Mouse (Mus musculus) c-Kit-positive CD71-positive TER-119-negative erythroid progenitor cells, embryonic 14.5 days (primary cell): ENCODE data around the gene Creb3l4.
"Not testable (repeated sequence)": the region's sequence is repeated elsewhere in the genome, so short reads cannot be mapped to it uniquely, and the experiment has no call there.

Experiments
- DNase-seq: peaks from one replicate; pipeline ENCODE4 v3.0.0-alpha.2; 2013; ENCODE audit warnings: low read depth

Creb3l4 gene

DNA sequence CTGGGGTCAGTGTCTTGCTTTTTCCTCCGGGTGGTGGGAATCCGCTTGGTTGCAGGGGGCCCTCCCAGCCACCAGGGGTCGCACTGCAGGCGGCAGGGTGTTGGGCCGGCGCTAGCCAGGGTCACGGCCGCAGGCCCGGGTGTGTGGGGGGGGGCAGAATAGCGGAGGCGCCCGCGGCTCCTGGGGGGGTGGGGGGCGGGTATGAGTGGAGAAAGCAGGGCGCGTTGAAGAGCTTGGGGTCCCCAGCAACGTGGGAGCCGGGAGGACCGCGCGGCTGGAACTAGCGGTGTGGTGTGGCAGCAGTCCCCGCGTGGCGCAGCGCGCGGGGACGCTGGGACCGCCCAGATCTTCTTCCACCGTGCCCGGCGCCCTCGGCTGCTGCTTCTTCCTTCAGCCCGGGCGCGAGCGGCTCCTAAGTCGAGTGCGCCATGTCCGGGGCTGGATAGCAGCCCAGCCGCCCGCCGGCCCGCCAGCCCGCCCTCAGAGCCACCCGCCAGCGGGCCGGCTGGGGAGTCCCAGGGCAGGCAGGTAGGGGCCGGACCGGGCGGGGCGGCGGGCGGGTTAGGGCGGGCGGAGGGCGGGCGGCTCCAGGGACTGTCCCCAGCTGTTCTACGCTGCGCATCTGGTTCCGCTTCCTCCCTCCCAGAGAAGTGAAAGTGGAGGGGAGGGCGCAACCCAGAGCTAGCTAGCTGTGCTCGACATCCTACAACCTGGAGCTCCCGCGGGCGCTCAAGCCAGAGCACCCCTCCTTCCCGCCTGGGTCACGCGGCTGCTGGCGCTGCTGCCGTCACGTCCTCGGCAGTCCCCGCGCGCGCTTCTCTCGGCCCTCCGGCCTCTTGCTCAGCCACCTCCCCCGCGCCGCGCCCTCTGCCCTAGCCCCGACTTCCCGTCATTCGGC, 22.0 kb upstream of the Creb3l4 start, which contains the start of gene Dennd4b:
Gene Dennd4b, plus strand, starts transcription at position 152 of the 898 bp plus-strand sequence.
- peak; percentile 78 for DNase-seq

DNA sequence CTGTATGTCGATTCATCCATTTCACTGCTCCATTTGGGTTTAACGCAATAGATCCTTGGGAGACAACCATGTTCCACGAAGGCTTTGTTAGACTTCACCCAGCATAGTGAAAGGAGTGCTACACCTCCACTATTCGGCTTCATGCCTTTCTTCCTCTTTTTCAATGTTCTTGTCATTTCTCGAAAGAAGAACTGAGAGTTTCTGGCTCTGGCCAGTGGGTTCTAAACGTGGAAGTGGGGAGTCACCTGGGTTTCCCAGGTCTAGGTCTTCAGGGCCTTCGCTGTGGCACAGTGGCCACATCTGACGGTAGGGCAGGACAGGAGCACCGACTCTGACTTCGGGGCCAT, 21.3 kb upstream of the Creb3l4 start:
- no peak for DNase-seq

GRCm38 (mm10) chr3:90263121-90263771, 19.9 kb upstream of the Creb3l4 start:
- no peak for DNase-seq

GRCm38 (mm10) chr3:90258521-90258920, 15.2 kb upstream of the Creb3l4 start:
- no peak for DNase-seq

- DNase-seq, result no peak
These were observed 13.6 kb upstream of the Creb3l4 start for GRCm38 (mm10) chr3:90256731-90257530.

GRCm38 (mm10) chr3:90255784-90256353, 12.6 kb upstream of the Creb3l4 start:
- no peak for DNase-seq

GRCm38 (mm10) chr3:90255194-90255565, 11.9 kb upstream of the Creb3l4 start:
- DNase-seq, result no peak

DNA sequence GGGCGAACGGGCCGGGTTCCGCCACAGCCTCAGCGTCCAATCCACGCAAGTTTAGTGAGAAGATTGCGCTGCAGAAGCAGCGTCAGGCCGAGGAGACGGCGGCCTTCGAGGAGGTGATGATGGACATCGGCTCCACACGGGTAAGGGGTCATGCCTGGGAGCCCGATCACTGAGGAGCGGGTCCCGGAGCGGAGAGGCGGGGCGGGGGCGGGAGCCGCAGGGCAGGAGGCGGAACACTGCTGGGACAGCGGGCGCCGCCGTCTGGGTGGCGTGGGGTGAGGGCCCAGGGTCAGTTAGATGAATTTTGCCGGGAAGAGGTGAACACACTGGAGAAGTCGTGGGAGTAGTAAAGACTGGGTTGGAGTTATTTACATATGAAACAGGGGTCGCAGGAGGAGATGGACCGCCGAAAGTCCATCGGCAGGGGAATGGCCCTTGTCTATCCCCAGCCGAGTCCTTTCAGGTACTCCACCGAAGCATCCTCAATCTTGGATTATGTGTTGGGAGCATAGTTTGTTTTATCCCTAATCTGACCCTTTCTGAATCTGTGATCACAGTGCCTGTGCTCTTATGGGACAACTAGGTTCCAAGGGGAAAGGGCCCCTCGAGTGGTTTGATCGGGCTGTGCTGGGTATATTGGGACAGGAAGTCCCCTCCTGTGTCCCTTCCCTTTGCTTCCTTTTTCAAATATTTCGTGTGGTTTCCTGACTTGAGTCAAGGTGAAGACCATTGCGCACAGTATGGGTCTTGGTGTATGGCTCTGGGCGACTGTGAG, 11.3 kb upstream of the Creb3l4 start:
- DNase-seq, result no peak

DNA sequence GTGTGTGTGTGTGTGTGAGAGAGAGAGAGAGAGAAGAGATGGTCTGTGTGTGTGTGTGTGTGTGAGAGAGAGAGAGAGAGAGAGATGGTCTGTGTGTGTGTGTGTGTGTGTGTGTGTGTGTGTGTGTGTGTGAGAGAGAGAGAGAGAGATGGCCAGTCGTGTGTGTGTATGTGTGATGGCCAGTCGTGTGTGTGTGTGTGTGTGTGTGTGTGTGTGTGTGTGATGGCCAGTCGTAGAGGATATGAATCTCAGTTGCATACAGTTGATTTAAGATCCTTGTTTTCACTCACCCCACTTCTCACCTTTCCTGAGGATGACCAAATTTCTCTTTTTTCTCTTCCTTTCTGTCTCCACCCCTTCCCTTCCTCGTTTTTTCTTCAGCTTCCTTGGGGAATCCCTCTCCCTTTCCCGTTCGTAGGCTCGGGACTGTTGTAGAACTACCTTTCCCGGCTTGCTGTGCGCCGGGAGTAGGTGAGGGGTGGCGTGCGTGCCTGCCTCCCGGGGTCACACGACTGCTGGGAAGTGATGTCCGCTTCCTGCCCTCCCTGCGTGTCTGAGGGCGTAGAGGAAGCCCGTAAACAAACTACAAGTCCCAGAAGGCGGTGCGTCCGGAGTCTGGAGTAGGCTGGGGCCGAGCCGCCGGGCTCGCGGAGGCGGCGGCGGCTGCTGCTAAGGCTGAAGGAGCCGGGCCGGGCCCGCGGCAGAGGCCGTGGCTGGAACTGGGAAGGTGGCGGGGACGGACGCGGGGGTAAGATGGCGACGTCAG, 10.5 kb upstream of the Creb3l4 start, which contains the start of gene Crtc2:
Gene Crtc2, plus strand, starts transcription at position 511 of the 766 bp plus-strand sequence.
- DNase-seq, result peak; percentile 90

GRCm38 (mm10) chr3:90253174-90253573, 9.9 kb upstream of the Creb3l4 start:
- not testable (repeated sequence) for DNase-seq

DNA sequence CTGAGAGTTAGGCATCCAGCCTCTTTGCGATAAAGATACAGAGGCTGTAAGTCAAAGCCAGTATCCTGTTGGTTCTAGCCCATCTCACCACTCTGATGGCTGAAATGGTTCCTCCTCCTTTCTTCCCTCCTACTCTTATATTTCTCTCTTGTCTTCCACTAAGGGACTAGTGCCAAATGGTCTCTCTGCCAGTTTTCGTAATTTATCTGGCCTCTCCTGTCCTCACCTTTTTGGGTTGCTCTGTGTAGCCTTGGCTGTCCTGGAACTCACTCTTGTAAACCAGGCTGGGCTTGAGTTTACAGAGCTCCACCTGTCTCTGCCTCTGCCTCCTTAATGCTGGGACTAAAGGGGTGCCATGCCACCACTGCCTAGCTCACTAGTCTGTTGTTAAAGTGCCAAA, 9.3 kb upstream of the Creb3l4 start:
- DNase-seq, result not testable (repeated sequence)

- not testable (repeated sequence) for DNase-seq
These were observed 8.5 kb upstream of the Creb3l4 start for GRCm38 (mm10) chr3:90251731-90252226.

GRCm38 (mm10) chr3:90250791-90251190, 7.5 kb upstream of the Creb3l4 start:
- DNase-seq, result no peak

GRCm38 (mm10) chr3:90248746-90249100, 5.4 kb upstream of the Creb3l4 start:
- no peak for DNase-seq

GRCm38 (mm10) chr3:90247960-90248745, 4.8 kb upstream of the Creb3l4 start, which contains the start of gene Slc39a1:
Gene Slc39a1 (plus strand): TSS chr3:90248172.
- DNase-seq, result peak; percentile 93

DNA sequence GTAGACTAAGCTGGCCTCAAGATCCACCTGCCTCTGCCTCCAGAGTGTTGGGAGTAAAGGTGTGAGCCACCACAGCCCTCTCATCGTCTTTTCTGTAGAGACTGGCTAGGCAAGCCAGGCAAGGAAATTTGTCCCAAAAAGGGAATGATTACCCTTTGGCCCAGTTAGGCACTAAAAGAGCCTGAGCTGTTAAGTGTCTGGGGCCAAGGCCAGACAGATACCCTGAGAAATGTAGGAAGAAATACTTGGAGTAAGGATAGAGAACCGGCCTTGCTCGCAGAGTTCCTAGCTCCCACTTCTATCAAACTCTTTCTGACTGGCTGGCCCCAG, 4.3 kb upstream of the Creb3l4 start:
- DNase-seq, result peak; percentile 34

- no peak for DNase-seq
These were observed 2.1 kb upstream of the Creb3l4 start for GRCm38 (mm10) chr3:90245406-90245805.

GRCm38 (mm10) chr3:90241669-90242358, 1.5 kb downstream of the Creb3l4 start:
- DNase-seq, result no peak

GRCm38 (mm10) chr3:90241251-90241650, 2.1 kb downstream of the Creb3l4 start:
- no peak for DNase-seq
